Mouse (Mus musculus): Measurements from ENCODE around the gene Serpinb9f. TPM values are rescaled to one million over a fixed set of nuclear protein-coding genes. Genes with fewer than 3 reads are reported as not detected.
"Not testable (repeated sequence)": the region's sequence is repeated elsewhere in the genome, so short reads cannot be mapped to it uniquely, and the experiment has no call there.

The Serpinb9f gene
- total RNA-seq (2012; rRNA removed): not detected in 2 replicates
- not detected in 2 replicates for total RNA-seq (2014; rRNA removed)
- not detected in 2 replicates for polyA plus RNA-seq (2012; ENCODE audit: insufficient read length, low read depth)

GRCm38 (mm10) chr13:33323777-33324176 lies at the start of gene Serpinb9f:
TSS of gene Serpinb9f (plus strand) at chr13:33324077.
- dilution Hi-C loops (cut with MboI; ENCODE audit: extremely low pct_ligation_motif_present, extremely low pct_unique_long_range_greater_than_20kb, low sequenced_read_pairs); in situ Hi-C loops (cut with MboI; ENCODE audit: low pct_ligation_motif_present, low pct_unique_long_range_greater_than_20kb, low sequenced_read_pairs); H3K36me3 ChIP-seq (replicated peaks in 1 of 2; ENCODE audit: control insufficient read depth in 1 of 2, insufficient read depth in 1 of 2, low read length in 1 of 2): not testable (repeated sequence)

DNA sequence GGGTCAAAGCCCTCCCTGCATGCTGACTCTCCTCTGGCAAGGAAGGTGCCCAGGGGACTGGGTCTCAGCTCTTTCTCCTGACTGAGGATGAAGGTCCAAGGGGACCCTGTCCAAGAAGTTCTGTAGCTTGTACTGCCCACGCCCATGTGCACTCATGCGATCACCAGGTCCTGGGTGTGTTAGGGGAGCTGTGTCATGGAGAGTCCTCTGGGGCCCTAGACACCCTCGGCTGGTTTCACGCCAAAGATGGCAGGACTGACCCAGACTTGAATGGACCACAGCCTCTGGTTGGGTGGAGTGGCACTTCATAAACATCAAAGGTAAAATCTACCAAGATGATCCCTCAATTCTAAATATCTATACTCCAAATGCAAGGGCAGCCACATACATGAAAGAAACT lies 15.2 kb upstream of the Serpinb9f start:
- H3K79me2 ChIP-seq (replicated peaks; ENCODE audit: control insufficient read depth, extremely low read depth, insufficient read depth, poor library complexity, severe bottlenecking); H3K27me3 ChIP-seq (replicated peaks); H3K4me3 ChIP-seq (replicated peaks in 1 of 3; ENCODE audit: low read depth in 2 of 3, low read length in 2 of 3, poor library complexity in 1 of 3); H3K36me3 ChIP-seq (replicated peaks in 1 of 2; ENCODE audit: control insufficient read depth in 1 of 2, insufficient read depth in 1 of 2, low read length in 1 of 2); H3K9me3 ChIP-seq (replicated peaks; ENCODE audit: low read length); DNase-seq (ENCODE audit: extremely low read depth); dilution Hi-C loops (cut with MboI; ENCODE audit: extremely low pct_ligation_motif_present, extremely low pct_unique_long_range_greater_than_20kb, low sequenced_read_pairs); H3K4me1 ChIP-seq (ENCODE audit: control insufficient read depth in 1 of 2, insufficient read depth in 2 of 2); H3K4me2 ChIP-seq (ENCODE audit: insufficient read depth, low read depth, poor library complexity, severe bottlenecking); H3K9ac ChIP-seq (ENCODE audit: insufficient read depth, low read depth); in situ Hi-C loops (cut with MboI; ENCODE audit: low pct_ligation_motif_present, low pct_unique_long_range_greater_than_20kb, low sequenced_read_pairs); H3K27ac ChIP-seq (ENCODE audit: insufficient read depth, low read depth): not testable (repeated sequence)

More at GRCm38 (mm10) chr13:33323777-33324176, at the start of gene Serpinb9f:
- DNase-seq (ENCODE audit: extremely low read depth); H3K79me2 ChIP-seq (replicated peaks; ENCODE audit: control insufficient read depth, extremely low read depth, insufficient read depth, poor library complexity, severe bottlenecking); H3K9ac ChIP-seq (ENCODE audit: insufficient read depth, low read depth); H3K9me3 ChIP-seq (replicated peaks; ENCODE audit: low read length); H3K27ac ChIP-seq (ENCODE audit: insufficient read depth, low read depth); H3K27me3 ChIP-seq (replicated peaks); H3K4me1 ChIP-seq (ENCODE audit: control insufficient read depth in 1 of 2, insufficient read depth in 2 of 2); H3K4me3 ChIP-seq (replicated peaks in 1 of 3; ENCODE audit: low read depth in 2 of 3, low read length in 2 of 3, poor library complexity in 1 of 3); H3K4me2 ChIP-seq (ENCODE audit: insufficient read depth, low read depth, poor library complexity, severe bottlenecking): not testable (repeated sequence)

GRCm38 (mm10) chr13:33356666-33357065 lies 32.8 kb downstream of the Serpinb9f start:
- H3K36me3 ChIP-seq (replicated peaks in 1 of 2; ENCODE audit: control insufficient read depth in 1 of 2, insufficient read depth in 1 of 2, low read length in 1 of 2); H3K79me2 ChIP-seq (replicated peaks; ENCODE audit: control insufficient read depth, extremely low read depth, insufficient read depth, poor library complexity, severe bottlenecking); H3K4me2 ChIP-seq (ENCODE audit: insufficient read depth, low read depth, poor library complexity, severe bottlenecking); H3K27me3 ChIP-seq (replicated peaks); DNase-seq (ENCODE audit: extremely low read depth); in situ Hi-C loops (cut with MboI; ENCODE audit: low pct_ligation_motif_present, low pct_unique_long_range_greater_than_20kb, low sequenced_read_pairs); H3K27ac ChIP-seq (ENCODE audit: insufficient read depth, low read depth); H3K9me3 ChIP-seq (replicated peaks; ENCODE audit: low read length); H3K4me1 ChIP-seq (ENCODE audit: control insufficient read depth in 1 of 2, insufficient read depth in 2 of 2); H3K4me3 ChIP-seq (replicated peaks in 1 of 3; ENCODE audit: low read depth in 2 of 3, low read length in 2 of 3, poor library complexity in 1 of 3); dilution Hi-C loops (cut with MboI; ENCODE audit: extremely low pct_ligation_motif_present, extremely low pct_unique_long_range_greater_than_20kb, low sequenced_read_pairs); H3K9ac ChIP-seq (ENCODE audit: insufficient read depth, low read depth): not testable (repeated sequence)

Other genes with a start within 250 kb of the Serpinb9f start
- 0.08 TPM in 2 replicates for gene Serpinb1b, start 245.5 kb upstream of the Serpinb9f start, total RNA-seq (2012; rRNA removed)
- 0.62 and 0.98 TPM in 2 replicates for gene Serpinb1b, start 245.5 kb upstream of the Serpinb9f start, total RNA-seq (2014; rRNA removed)
- gene Serpinb1b, start 245.5 kb upstream of the Serpinb9f start, polyA plus RNA-seq (2012; ENCODE audit: insufficient read length, low read depth): 0.56 and 0.64 TPM in 2 replicates
- gene Serpinb9c, start 164.3 kb upstream of the Serpinb9f start, total RNA-seq (2012; rRNA removed): not detected in 2 replicates
- gene Serpinb9c, start 164.3 kb upstream of the Serpinb9f start, total RNA-seq (2014; rRNA removed): not detected in 2 replicates
- gene Serpinb9c, start 164.3 kb upstream of the Serpinb9f start, polyA plus RNA-seq (2012; ENCODE audit: insufficient read length, low read depth): not detected in 2 replicates
- not detected in 2 replicates for gene Serpinb9d, start 131.1 kb upstream of the Serpinb9f start, total RNA-seq (2012; rRNA removed)
- gene Serpinb9d, start 131.1 kb upstream of the Serpinb9f start, total RNA-seq (2014; rRNA removed): not detected in 2 replicates
- not detected in 2 replicates for gene Serpinb9d, start 131.1 kb upstream of the Serpinb9f start, polyA plus RNA-seq (2012; ENCODE audit: insufficient read length, low read depth)
- gene Serpinb9e, start 74.5 kb upstream of the Serpinb9f start, total RNA-seq (2012; rRNA removed): not detected in 2 replicates
- gene Serpinb9e, start 74.5 kb upstream of the Serpinb9f start, total RNA-seq (2014; rRNA removed): not detected in 2 replicates
- gene Serpinb9e, start 74.5 kb upstream of the Serpinb9f start, polyA plus RNA-seq (2012; ENCODE audit: insufficient read length, low read depth): not detected in 2 replicates
- gene Gm11397, start 71.7 kb downstream of the Serpinb9f start, total RNA-seq (2012; rRNA removed): not detected in 2 replicates
- not detected in 2 replicates for gene Gm11397, start 71.7 kb downstream of the Serpinb9f start, total RNA-seq (2014; rRNA removed)
- gene Gm11397, start 71.7 kb downstream of the Serpinb9f start, polyA plus RNA-seq (2012; ENCODE audit: insufficient read length, low read depth): not detected in 2 replicates
- gene Serpinb9g, start 160.7 kb downstream of the Serpinb9f start, total RNA-seq (2012; rRNA removed): not detected in 2 replicates
- not detected in 2 replicates for gene Serpinb9g, start 160.7 kb downstream of the Serpinb9f start, total RNA-seq (2014; rRNA removed)
- not detected in 2 replicates for gene Serpinb9g, start 160.7 kb downstream of the Serpinb9f start, polyA plus RNA-seq (2012; ENCODE audit: insufficient read length, low read depth)

All from CH12.LX (cell line).